Mouse (Mus musculus) lung, embryonic 14.5 days (tissue): ENCODE results near the gene Cdk10. TPM values are rescaled to one million over a fixed set of nuclear protein-coding genes. Genes with fewer than 3 reads are reported as not detected.

Source experiments
- ATAC-seq: fragments of 200-750 bp; cut with Nextera tagmentation; 2 replicates; pipeline ENCODE4 v1.8.0; 2017; ENCODE audit warnings: mild to moderate bottlenecking, moderate TSS enrichment, moderate library complexity; ENCODE audit not compliant: insufficient read depth
- DNase-seq: peaks from one replicate; pipeline ENCODE4 v3.0.0-alpha.2; 2015
- H3K27ac ChIP-seq: fragments of 300-500 bp; sonication (generic); 2 replicates; pipeline ENCODE4 v1.5.1; 2014; ENCODE audit warnings: low read depth, mild to moderate bottlenecking, moderate library complexity
- H3K27me3 ChIP-seq: fragments of 300-500 bp; sonication (generic); 2 replicates; pipeline ENCODE4 v1.6.1; 2014; ENCODE audit warnings: low read length, control low read depth; ENCODE audit not compliant: insufficient read depth
- H3K36me3 ChIP-seq: fragments of 300-500 bp; sonication (generic); 2 replicates; pipeline ENCODE4 v1.6.1; 2014; ENCODE audit warnings: control low read depth; ENCODE audit not compliant: insufficient read depth
- H3K4me1 ChIP-seq: fragments of 300-500 bp; sonication (generic); 2 replicates; pipeline ENCODE4 v1.6.1; 2014; ENCODE audit warnings: antibody characterized with exemption, control low read depth; ENCODE audit not compliant: insufficient read depth
- H3K4me2 ChIP-seq: fragments of 300-500 bp; sonication (generic); 2 replicates; pipeline ENCODE4 v1.6.1; 2014; ENCODE audit warnings: mild to moderate bottlenecking
- H3K4me3 ChIP-seq: fragments of 300-500 bp; sonication (generic); 2 replicates; pipeline ENCODE4 v1.5.1; 2014; ENCODE audit warnings: low read depth, low read length
- H3K9ac ChIP-seq: fragments of 300-500 bp; sonication (generic); 2 replicates; pipeline ENCODE4 v1.6.1; 2014
- H3K9me3 ChIP-seq: fragments of 300-500 bp; sonication (generic); 2 replicates; pipeline ENCODE4 v1.6.1; 2016; ENCODE audit warnings: low read depth, low read length, control low read depth
- CTCF ChIP-seq: IDR thresholded peaks from 2 replicates; pipeline ENCODE4 v1.5.1; 2016; ENCODE audit warnings: antibody characterized with exemption, low read depth
- WGBS: fragments of 180-500 bp; shearing (Covaris S2); extraction: QIAGEN DNeasy Blood & Tissue Kit; methylation state at CpG from one replicate; pipeline ENCODE4 v1.1.7; 2014; 5-methylcytosine and 5-hydroxymethylcytosine counted together
- polyA plus RNA-seq: library from polyadenylated mRNA; unstranded; fragments of >200 nt; fragmentation: Nextera tagmentation; extraction: Ambion mirVana; gene quantifications from 2 replicates; pipeline ENCODE4 v1.2.1, GENCODE M21; 2014

Gene Cdk10
- polyA plus RNA-seq, 1 experiment from 2014 or later: 36.3 TPM

DNA sequence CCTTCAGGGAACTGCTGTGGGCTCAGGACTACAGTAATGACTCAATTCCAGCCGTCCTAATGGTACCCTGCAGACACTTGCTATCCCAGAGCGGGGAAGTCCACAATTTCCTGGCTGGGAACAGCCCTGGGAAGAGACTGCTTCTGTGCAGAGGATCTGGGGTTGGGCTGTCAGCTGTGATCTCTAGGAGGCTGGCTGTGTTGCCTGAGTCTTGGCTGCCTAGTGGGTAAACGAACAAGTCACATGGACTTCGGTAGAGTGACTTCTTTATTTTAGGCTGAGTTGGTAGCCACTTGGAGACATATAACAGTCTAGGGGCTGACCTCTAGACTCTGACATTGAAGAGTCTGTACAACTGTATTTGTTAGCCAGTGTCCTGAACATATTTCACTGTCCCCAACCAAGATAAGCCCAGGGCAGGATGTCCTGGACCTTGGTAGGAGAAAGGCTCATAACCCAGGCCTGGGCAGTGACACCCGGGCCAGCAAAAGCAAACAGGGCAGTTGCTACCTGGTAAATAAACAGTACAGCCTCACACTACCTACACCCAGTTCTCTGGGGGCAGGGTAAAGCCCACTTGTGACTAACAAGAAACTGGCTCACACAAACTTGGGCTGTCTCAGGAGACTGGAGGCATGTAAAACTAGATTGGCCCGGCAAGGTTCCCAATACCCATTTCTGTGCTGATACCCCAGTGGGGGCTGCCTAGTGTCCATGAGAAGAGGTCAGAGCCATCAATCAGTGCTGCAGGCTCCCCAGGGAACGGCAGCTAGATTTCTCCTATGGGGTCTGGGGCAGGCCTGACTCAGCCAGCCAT, 17.7 kb downstream of the Cdk10 start:
- Histone ChIP-seq H3K4me3 (no peak overlapping the region), H3K4me2 (no peak overlapping the region), H3K36me3 (peaks cover 51% of the 10 kb centered on the region), H3K27me3 (no peaks in the 10 kb centered on the region; the same call in 1 of the 2 replicates), H3K9ac (no peak overlapping the region), H3K9me3 (no peaks in the 10 kb centered on the region), H3K27ac (no peak overlapping the region), H3K4me1 (no peaks in the 10 kb centered on the region)
- no peak for TF ChIP-seq CTCF
- DNase-seq: no peak
- no peak for ATAC-seq
- WGBS: 74% methylated on average over 7 of the region's 7 CpGs

DNA sequence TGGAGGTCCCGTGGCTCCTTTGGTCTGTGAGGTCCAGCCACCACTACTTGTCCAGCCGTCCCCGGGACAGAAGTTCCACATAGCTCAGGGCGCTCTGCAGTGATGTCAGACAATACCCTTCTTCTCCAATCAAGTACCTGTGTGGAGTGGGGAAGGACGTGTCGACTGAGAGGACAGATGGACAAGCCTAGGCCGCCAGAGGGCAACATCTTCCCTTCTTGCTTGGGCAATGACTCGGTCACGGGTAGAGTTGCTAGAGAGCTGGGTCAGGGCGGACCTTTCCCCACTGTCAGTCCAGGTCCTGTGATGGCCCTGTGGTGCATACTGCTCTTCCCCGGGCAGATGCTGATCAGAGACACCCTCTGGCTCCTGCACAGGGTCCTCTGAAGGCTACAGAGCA, 18.4 kb downstream of the Cdk10 start:
- peak; percentile 38; the same call in 1 of the 2 replicates for TF ChIP-seq CTCF
- no peak overlapping the region for H3K9ac ChIP-seq
- H3K36me3 ChIP-seq: peaks cover 59% of the 10 kb centered on the region
- no peaks in the 10 kb centered on the region for H3K9me3 ChIP-seq
- 67% methylated on average over 11 of the region's 11 CpGs for WGBS
- H3K27ac ChIP-seq: no peak overlapping the region
- H3K4me1 ChIP-seq: no peaks in the 10 kb centered on the region
- ATAC-seq: no peak
- H3K27me3 ChIP-seq: no peaks in the 10 kb centered on the region
- DNase-seq: no peak
- H3K4me2 ChIP-seq: no peak overlapping the region
- no peak overlapping the region for H3K4me3 ChIP-seq

DNA sequence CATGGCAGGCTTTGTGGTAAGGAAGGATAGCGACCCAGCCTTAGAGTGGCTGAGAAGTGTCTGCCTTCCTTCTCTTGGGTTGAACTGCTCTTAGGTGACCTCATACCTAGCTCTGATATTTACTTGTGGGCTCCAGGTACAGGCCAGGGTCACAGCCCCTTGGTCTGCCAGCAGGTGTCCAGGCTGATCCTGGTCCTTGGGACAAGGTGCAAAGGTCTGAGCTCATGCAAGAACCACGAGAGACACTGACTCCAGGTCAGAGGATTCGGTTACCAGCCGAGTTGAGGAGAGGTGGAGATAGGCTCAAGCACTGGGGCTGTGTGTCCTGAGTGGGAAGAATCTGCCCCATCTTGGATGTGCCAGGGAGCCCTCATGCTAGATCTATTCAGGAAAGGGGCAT, 19.7 kb downstream of the Cdk10 start:
- ATAC-seq (no peak), DNase-seq (no peak)
- H3K9me3 ChIP-seq: no peaks in the 10 kb centered on the region
- no peak overlapping the region for H3K27ac ChIP-seq
- no peak overlapping the region for H3K4me2 ChIP-seq
- WGBS: 90% methylated on average over 4 of the region's 4 CpGs
- TF ChIP-seq CTCF: no peak
- H3K36me3 ChIP-seq: peaks cover 72% of the 10 kb centered on the region
- no peak overlapping the region for H3K4me3 ChIP-seq
- H3K9ac ChIP-seq: no peak overlapping the region
- H3K4me1 ChIP-seq: no peaks in the 10 kb centered on the region
- H3K27me3 ChIP-seq: no peaks in the 10 kb centered on the region

DNA sequence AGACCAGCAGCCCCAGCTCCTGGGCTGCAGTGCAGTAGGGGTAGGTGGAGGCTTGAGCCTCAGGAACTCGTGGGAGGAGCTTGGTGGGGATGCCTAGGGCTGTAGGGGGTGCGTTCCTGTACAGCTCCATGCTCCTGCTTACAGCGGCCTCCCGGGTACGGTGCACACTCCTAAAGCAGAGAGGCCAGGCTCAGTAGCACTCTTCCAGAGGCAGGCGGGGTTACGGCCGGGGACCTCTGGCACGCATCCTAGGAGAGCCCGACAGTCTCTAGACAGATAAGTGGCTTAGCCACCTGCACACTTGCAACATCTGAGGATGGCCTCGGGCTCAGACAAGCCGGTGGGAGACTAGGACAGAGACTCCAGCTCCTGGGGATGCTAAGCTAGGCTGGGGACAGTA, 20.9 kb downstream of the Cdk10 start:
- no peaks in the 10 kb centered on the region for H3K4me1 ChIP-seq
- H3K27ac ChIP-seq: no peak overlapping the region
- H3K4me2 ChIP-seq: no peak overlapping the region
- no peak for ATAC-seq
- H3K27me3 ChIP-seq: no peaks in the 10 kb centered on the region
- WGBS: 88% methylated on average over 12 of the region's 12 CpGs
- no peak for TF ChIP-seq CTCF
- no peak overlapping the region for H3K9ac ChIP-seq
- DNase-seq: no peak
- no peak overlapping the region for H3K4me3 ChIP-seq
- no peaks in the 10 kb centered on the region for H3K9me3 ChIP-seq
- peaks cover 82% of the 10 kb centered on the region for H3K36me3 ChIP-seq

DNA sequence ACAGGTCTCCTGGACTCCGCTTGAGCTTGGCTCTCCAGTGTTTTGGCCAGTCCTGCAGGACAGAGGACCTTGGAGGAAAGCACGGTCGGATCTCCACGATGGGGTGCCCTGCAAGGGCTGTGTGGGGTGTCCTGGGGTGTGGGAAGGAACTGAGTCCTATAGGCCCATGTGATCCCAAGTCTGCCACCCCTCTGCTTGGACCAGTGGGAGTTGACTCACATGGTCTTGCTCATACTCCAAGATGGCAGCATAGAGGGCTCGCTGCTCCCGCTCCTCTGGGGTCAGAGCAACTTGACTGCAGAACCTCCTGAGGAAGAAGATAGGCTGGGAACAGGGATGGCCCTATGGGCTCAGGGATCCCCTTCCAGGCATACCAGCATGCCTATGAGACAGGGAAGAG, 23.1 kb downstream of the Cdk10 start:
- 94% methylated on average over 6 of the region's 6 CpGs for WGBS
- no peak for ATAC-seq
- no peak for DNase-seq
- no peak overlapping the region for H3K4me2 ChIP-seq
- no peak for TF ChIP-seq CTCF
- peaks cover 83% of the 10 kb centered on the region for H3K36me3 ChIP-seq
- H3K27ac ChIP-seq: no peak overlapping the region
- no peaks in the 10 kb centered on the region for H3K27me3 ChIP-seq
- 0 out of 2 replicates have a peak, but pooled peaks cover under 1% of the 10 kb centered on the region for H3K4me1 ChIP-seq
- no peak overlapping the region for H3K4me3 ChIP-seq
- H3K9me3 ChIP-seq: no peaks in the 10 kb centered on the region
- no peak overlapping the region for H3K9ac ChIP-seq

DNA sequence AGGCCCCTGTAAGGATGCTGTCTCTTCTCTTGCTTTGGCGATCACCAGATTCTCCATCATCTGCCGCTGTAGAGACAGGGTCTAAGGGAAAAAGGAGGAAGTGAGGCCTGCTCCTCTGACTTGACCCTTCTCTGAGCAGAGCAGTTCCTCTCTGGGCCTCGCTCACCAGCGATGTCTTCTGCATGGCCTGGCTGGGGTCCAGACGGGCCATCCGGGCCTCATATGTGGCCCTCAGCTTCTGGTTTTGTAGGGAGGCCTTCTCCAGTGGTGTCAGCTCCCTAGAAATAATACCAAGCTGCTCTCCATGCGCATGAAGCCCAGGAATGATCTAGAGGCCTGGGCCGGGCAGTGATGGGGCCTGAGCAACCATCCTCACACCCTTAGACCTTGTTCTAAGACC, 24.0 kb downstream of the Cdk10 start:
- WGBS: 89% methylated on average over 8 of the region's 8 CpGs
- TF ChIP-seq CTCF: no peak
- H3K9me3 ChIP-seq: no peaks in the 10 kb centered on the region
- H3K4me3 ChIP-seq: no peak overlapping the region
- no peaks in the 10 kb centered on the region for H3K27me3 ChIP-seq
- no peak overlapping the region for H3K27ac ChIP-seq
- DNase-seq (no peak), ATAC-seq (no peak)
- H3K36me3 ChIP-seq: peaks cover 76% of the 10 kb centered on the region
- H3K4me2 ChIP-seq: no peak overlapping the region
- H3K9ac ChIP-seq: no peak overlapping the region
- peaks cover 6% of the 10 kb centered on the region; the same call in 1 of the 2 replicates for H3K4me1 ChIP-seq

DNA sequence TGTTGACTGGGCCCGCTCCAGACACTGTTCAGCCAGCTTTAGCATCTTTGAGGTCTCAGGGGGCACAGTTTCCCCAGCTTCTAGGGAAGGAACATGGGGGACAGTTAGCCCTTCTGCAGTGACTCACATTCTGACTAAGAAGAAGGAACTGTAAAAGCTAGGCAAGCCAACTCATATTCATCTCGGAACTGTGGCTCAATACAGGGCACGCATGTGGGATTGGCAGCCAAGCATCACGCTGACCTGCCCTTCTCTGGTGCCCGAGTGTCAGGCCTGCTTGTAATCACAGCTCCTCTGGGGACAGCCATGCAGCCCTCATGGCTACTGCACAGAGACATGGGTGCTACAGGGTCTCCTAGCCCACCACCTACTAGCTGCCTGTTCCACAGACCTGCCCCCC, 26.3 kb downstream of the Cdk10 start:
- peaks cover 58% of the 10 kb centered on the region for H3K36me3 ChIP-seq

More for the DNA sequence above, 26.3 kb downstream of the Cdk10 start:
- ATAC-seq (no peak), DNase-seq (no peak)
- no peak overlapping the region for H3K27ac ChIP-seq
- H3K4me2 ChIP-seq: no peak overlapping the region
- peaks cover 12% of the 10 kb centered on the region; the same call in 1 of the 2 replicates for H3K4me1 ChIP-seq
- no peak for TF ChIP-seq CTCF
- no peak overlapping the region for H3K9ac ChIP-seq
- WGBS: 89% methylated on average over 5 of the region's 5 CpGs
- no peaks in the 10 kb centered on the region for H3K27me3 ChIP-seq
- H3K4me3 ChIP-seq: no peak overlapping the region
- H3K9me3 ChIP-seq: no peaks in the 10 kb centered on the region
